Mouse (Mus musculus): ENCODE measurements around the gene Slc25a29.

Gene Slc25a29

DNA sequence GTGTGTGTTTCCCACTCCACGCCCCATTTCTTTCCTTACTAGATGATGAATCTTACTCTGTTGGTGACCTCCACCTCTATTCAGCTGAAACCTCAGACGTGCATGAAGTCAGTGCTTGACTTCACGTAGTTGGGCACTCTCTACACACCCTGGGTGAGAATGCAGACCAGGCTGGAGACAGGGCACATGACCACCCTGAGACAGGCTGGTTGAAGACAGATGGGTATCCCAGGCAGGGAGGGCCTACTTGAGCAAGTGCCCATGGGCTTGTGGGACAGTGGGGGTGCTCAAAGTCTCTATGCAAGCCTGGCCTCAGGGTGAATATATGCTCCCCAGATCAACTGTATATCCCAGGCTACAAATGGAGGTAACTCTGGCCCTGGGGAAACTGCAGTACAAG lies 1.3 kb downstream of the Slc25a29 start:
- DNase-seq (ENCODE audit: low read depth, low spot score) = no peak

DNA sequence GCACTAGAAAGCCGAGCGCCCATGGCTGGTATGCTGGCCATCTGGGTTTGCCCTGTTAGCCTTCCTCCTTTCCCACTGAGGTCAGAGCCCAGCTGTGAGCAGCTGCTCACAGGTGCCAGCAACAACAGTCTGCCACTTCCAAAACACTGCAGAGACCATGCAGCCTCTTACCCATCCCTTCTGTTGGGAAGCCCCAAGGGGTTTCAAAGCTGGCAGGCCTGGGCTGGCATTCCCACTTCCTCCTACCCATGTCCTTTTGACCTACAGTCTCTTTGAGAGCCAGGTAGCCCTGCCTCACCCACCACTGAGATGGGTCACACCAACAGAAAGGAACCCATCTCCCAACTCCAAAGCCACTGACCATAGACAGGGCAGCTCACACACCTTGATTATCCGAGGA lies 2.3 kb downstream of the Slc25a29 start:
- DNase-seq (ENCODE audit: low read depth, low spot score) = no peak

DNA sequence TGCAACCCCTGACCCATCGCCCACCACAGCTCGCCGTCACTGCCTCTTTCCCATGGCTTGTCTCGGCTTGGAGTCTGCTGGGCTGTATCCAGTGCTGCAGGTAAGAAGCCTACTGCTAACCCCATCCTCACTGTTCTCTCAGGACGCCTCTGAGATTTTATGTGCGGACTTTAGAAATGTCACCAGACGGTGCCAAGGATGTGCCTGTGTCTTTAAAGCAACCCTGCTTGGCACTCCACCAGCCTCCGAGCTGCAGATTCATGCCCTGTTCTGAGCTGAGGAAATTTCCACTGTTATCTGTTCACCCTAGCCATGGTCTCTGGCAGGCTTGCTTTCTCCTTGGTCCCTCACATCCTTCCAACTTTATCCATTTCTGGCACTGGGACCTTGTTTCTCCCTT lies 2.8 kb downstream of the Slc25a29 start:
- DNase-seq (ENCODE audit: low read depth, low spot score) = no peak

DNA sequence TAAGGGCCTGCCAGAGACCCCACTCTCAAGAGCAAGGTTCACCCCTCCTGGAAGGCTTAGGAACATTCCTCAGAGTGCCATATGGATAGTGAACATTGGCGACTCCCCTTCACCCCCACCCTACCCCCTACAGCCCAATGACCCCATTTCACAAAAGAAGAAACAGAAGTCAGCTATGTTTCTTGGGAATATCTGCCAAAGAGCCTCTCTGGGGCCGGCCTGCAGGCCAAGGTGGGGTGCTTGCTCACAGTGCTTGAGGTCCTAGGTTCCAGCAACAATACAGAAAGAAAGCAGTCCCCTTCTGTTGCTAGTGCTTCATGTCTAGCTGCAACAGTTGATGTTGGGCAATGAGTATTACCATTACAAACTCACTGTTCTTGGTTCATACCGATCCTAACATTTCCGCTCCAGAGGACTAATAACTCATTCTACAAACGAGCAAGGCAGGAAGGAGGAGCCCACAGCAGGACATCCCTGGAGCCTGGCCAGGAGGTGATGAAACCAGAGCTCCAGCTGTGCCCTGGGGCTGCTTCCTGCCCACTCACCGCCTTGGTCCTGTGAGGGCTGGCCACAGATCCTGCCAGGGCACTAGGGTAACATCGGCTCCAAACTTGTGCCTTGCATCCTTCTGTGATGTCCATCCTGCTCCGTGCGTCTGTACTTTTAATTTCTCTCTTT lies 3.6 kb downstream of the Slc25a29 start:
- no peak for DNase-seq (ENCODE audit: low read depth, low spot score)

DNA sequence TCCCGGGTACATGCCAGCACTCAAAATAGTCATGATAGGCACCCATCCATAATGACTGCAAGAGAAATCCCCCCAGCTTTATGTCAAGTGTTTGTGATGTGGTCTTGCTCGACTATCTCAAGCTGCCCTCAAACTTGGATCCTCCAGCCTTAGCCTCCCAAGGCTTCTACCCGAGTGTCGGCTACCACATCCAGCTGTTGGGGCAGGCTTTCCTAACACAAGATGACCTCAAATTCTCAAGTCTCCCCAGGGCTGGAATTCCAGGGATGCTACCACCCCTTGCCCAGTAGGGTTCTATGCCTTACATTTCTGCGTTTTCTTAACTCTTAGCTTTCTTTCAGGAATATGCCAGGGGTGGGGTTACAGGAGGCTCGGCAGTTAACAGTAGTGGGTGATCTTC lies 5.3 kb downstream of the Slc25a29 start:
- DNase-seq (ENCODE audit: low read depth, low spot score) = no peak

DNA sequence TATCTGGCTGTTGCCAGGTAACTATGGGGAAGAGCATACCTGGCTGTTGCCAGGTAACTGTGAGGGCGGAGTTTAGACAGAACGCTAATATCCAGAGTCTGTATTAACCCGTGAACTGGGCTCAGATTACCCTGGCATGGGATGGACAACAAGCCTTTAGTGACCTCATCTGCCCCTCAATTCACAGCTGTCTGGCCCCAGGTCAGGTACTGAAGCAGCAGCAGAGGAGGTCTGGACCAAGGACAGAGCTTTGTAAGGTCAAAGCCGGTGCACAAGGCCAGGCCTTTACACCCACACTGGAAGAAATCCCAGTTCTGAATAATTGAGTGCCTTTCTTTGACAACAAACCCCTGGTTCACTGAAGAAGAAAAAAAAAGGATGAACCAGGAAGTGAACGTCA lies 6.0 kb downstream of the Slc25a29 start:
- DNase-seq (ENCODE audit: low read depth, low spot score) = no peak

DNA sequence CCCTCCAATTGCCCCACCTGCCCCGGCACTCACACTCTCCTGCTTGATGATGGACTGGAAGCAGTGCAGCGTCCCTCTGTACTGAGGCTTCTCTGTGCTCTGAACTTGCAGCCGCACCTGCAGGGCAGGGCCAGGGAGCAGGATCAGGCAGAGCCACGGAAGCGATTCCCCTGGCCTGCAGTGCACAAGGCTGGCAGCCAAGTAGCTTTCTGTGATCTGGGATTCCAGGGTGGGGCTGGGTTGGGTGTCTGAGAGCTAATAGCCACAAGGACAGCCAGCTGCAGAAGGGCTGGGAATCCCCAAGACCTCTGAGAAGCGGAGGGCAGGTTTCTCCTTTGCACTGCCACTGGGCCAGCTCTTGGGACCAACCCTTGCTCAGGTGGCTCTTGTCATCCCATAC lies 8.0 kb downstream of the Slc25a29 start:
- DNase-seq (ENCODE audit: low read depth, low spot score) = no peak

DNA sequence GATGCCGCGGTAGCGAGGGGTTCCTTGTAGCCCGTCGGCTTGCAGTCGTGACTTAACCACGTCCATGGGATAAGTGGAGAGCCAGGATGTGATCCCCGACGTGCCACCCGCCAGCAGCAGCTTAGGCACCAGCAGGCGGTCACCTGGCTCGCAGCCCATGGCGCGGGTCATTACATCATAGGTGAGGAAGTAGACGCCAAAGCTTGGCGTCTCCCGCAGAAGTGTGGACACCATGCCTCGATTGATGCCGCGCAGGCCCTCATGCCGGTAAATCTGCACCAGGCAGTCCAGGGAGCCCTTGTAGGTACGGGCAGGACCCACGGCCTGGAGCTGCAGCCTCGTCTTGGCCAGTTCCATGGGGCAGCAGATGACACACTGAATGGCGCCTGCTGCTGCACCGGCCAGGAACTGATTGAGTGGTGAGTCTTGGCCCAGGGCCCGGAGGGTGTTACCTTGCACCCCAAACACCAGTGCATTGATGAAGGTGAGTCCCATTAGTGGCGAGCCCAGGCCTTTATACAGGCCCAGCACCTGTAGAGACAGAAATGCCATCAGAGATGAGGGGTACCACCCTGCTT lies 8.6 kb downstream of the Slc25a29 start:
- DNase-seq (ENCODE audit: low read depth, low spot score) = no peak

DNA sequence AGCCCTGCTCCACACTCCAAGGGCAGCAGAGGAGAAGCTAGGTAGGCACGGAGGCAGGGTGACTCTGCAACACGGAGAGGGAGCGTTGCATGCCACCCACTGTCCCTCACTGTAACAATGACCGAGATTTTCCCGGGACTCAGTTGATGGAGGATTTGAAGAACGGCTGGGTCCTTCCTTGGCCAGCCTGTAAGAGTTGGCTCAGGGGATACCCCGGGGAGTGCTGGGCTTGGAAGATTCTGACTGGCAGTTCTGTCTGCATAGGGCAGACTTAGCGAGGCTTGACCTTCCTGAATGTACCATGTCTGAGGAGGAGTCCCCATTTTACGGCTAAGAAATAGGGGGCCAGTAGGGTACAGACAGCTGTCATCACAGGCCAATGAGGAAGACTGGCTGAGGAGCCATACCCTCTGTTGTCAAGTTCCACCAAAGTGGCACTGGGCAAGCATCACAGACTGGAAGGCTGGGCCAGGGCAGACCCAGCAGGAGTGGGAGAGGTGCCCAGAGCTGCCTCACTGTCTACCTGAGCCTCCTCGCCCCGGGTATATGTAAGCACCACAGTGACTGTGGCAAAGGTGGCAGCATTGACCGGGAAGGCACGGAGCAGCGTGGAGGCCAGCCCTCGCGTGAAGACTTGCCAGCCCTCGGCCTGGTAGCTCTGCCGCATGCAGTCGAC lies 9.3 kb downstream of the Slc25a29 start:
- DNase-seq (ENCODE audit: low read depth, low spot score) = no peak

DNA sequence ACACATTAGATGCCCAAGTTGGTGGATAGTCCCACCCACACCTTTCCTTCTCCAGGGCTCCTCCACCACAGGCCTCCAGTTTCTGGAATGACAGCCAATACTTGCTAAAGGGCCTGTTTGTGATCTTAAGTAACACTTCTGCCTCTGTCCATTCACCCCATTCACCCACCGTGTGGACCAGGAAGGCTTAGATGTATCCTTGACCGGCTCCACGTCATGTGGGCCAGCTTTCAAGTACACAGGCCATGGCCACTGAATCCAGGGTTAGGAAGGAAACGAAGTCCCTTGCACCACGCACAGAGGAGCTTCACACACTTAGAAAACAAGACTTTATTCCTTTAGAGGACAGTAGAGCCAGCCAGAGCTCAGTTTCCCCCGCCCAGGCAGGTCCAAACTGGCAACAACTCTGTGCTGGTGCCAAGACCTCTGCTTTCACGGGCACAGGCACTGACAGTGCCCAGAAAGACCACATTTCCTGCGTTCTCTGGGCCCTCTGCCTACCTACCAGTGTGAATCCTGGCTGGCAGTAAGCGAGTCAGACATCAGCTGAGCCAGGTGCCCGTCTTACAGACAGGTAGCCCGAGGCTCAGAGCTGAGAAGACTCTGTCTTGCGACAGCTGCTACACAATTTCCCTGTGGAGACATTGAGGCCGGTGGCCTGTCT lies 10.0 kb downstream of the Slc25a29 start:
- DNase-seq (ENCODE audit: low read depth, low spot score) = no peak

DNA sequence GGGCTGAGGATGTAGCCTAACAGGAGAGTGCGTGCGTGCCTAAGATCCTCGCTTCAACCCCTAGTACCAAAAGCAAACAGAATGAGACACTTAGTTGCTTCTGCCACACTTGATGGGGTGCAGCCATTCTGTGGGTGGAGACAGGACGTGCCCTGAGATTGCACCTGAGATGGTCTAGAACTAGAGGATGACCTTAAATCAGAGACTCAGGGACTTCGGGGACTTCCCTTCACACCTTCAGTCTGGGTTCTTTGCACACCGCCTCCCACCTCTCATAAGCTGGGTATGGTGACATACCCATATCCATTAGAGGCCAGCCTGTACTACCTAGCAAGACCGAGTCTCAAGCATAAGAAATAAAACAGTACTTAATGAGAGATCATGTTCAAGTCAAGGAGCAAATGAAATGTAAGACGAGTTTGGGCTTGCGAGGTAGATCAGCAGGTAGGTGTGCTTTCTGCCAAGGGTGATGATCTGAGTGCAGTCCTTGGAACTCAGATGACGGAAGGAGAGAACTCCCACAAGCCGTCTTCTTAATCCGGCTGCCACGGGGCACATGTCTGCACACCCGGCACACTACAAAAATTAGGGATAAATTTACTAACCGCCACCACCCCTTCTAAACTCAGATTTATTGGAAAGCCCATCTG lies 11.3 kb downstream of the Slc25a29 start:
- no peak for DNase-seq (ENCODE audit: low read depth, low spot score)

DNA sequence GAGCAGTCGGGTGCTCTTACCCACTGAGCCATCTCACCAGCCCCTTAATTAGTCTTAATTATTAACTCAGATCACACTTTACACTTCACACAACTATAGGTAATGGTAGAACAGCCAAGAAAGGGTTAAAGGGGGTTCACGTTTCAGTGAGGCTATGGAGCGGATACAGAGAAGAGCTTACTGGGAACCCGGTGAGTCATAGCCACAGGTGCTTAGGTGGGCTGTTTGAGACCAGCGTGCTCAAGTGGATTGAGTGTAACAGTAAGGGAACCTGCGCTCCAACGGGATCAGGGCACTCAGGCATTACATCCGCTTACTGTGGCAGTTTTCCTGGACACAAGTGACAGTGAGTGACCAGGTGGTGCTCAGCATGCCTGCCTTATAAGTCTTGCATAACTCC lies 12.6 kb downstream of the Slc25a29 start:
- DNase-seq (ENCODE audit: low read depth, low spot score) = no peak

DNA sequence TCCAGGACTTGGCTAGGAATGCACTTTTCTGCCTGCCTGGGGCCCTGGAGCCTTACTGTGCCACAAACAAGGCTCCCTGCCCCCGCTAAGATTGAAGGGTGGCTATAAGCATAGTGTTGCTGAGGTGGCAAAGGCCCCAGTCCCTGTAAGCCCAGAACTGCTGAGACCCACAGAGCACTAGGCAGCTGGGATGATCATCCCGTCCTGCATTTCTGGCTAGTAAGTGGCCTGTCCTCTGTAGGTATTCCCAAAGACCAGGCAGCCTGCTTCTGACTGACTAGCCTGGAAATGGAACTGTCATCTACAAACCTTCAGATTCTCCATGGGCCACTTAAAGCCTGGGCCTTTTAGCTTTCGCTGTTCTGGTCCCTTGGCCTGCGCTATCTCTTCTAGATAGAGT lies 15.2 kb downstream of the Slc25a29 start:
- no peak for DNase-seq (ENCODE audit: low read depth, low spot score)

DNA sequence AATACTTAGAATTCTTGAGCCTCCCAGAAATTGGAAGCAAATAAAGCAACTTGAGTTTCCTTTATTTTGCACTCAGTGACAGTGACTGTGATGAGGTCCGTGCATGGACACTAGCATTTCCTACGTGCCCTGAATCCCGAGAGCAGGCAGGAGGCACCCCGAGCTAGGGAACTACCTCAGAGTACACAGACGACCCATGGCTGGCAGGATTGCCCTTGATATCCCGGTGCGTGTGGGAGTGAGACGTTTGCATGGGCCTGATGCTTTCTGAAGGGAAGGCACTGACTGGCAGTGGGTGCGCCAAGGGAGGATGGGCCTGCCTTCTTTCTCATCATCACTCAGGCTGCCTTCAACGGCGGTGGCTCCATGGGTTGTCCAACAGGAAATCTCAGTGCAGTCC lies 19.1 kb downstream of the Slc25a29 start:
- DNase-seq (ENCODE audit: low read depth, low spot score) = no peak

DNA sequence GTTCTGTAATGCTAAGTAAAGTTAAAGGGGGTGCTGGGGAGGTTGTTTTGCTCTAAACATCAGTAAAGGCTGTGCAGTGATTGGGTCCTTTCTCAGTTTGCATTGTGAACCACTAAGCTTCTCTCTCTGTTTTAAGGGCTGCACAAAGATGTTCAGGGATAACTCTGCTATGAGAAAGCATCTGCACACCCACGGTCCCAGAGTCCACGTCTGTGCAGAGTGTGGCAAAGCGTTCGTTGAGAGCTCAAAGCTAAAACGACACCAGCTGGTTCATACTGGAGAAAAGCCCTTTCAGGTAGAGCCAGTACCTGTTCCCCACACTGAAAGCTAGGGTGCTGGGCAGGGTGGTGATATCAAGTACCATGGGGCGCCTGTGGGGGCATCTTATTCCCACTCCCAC lies 21.2 kb downstream of the Slc25a29 start:
- no peak for DNase-seq (ENCODE audit: low read depth, low spot score)

DNA sequence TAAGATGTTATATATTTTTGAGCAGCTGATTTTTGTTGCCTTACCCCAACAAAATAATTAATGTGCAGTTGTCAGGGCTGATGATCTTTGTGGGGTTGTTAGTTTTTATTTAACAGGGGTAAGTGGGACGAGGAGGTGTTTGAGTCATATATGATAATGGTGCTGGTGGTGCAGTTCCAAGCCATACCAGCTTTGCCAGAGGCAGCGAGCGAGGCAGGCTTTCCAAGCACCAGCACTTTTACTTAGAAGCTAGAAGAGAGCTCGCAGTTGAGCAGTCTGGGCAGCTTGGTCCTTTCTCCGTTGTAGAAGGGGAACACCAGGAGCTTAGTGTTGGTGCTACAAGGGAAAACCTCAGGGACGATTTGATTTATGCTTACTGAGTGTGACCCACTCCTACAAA lies 23.2 kb downstream of the Slc25a29 start:
- DNase-seq (ENCODE audit: low read depth, low spot score) = no peak

DNA sequence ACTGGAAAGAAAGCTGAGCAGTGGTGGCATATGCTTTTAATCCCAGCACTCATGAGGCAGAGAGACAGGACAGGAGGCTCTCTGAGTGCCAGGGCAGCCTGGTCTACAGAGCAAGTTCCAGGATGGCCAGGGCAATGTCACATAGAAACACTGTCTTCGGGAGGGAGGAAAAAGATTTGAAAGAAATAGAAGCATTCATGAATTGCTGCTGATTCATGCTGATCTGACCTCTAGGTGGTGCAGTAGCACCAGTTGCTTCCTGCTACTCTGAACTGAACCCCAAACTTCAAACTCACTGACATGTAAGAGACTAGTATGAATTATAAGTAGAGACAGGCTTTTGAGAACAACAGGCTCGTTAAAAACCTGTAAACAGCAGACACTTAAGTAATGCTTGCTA lies 24.6 kb downstream of the Slc25a29 start:
- DNase-seq (ENCODE audit: low read depth, low spot score) = no peak

DNA sequence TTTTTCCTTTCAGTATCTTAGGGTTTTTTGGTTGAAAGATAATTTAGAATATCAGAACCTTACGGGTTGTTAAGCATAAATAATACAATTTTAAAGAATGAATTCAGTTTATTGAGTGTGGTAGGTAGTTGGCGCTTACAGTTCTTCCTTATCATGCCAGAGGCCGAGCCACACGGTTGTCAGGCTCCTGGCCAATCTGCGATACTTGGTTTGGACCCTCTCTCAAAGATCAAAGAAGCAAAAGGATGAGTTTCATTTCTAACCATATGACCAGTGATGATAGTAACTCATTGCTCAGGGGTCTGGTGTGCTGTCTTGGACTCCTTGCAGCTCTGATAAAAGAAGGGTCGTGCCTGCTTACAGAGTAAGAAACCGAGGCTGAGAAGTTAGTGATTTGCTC lies 25.4 kb downstream of the Slc25a29 start:
- DNase-seq (ENCODE audit: low read depth, low spot score) = no peak

DNA sequence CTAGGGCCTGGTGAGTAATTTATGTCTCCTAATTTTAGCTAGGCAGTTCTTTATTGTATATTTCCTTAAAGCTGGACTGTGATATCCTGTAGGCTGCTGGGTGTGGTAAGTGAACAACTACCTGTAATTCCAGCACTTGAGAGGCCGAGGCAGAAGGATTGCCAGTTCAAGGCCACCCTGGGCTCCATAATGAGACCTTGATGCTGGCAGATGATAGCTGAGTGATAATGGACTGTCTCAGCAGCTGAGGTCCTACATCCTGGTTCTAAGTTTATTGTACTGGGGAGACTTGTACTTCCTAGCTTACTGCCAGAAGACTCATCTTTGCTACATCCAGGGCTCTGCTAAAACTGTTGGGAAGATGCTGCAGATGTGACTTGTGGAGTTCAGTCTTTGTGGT lies 25.9 kb downstream of the Slc25a29 start:
- no peak for DNase-seq (ENCODE audit: low read depth, low spot score)

DNA sequence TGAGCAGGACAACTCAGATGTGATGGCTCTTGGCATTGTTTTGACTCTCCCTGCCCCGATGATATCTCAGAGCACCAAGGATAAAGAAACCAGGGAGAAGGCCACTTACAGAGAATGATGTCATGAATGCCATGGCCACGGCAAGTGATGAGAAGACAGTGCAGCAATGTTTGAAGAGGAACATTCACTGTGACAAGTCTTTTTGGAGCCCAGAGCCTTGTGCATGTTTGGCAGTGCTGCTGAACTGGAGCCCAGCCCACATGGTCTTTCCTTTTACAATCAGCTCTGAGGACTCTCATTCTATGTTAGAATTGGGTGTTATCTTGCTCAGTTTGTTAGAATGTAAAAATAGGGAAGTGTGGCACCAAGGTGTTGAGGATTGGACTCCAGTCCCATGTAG lies 27.2 kb downstream of the Slc25a29 start:
- no peak for DNase-seq (ENCODE audit: low read depth, low spot score)

DNA sequence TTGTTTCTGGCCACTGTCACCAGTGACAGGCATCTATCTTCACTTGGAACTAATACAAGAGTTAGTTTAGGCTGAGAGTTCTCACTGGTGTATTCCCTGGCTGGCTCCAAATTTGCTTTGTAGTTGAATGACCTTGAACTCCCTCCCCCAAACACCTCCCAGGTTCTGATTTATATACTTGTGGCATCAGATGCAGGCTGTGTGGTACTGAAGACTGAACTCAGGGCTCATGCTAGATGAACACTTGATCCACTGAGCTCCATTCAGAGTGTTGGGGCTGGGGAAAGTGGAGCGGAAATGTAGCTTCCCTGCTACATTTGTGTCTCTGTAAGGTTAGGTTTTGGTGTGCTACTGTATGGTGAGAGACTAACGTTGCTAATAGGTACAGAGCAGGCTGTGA lies 31.3 kb downstream of the Slc25a29 start:
- no peak for DNase-seq (ENCODE audit: low read depth, low spot score)

DNA sequence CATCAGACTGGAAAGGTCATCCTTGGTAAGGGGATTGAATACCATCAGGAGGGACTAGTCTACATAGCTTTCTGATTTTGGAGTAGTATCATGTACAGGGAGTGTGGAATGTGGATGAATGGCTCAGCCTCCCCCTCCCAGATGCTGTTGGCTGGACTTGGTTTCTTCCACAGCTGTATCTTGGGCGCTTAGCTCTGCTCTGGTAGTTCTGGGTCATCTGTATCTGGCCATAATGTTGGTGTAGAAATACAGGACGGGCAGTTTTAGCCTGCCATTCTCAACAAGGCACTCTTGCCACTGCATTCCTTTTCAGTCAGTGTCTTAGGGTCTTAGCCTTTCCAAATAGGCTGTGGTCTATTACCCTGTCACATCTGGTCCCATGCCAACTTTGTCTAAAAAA lies 34.1 kb downstream of the Slc25a29 start:
- no peak for DNase-seq (ENCODE audit: low read depth, low spot score)
